Mouse (Mus musculus) lung, adult 2 months (tissue): ENCODE results near the gene Pik3r6.

Experiments used
- CTCF ChIP-seq: fragments of 200-500 bp; IDR thresholded peaks from 2 replicates; pipeline ENCODE4 v1.5.1; 2011; ENCODE audit warnings: mild to moderate bottlenecking, low read length, control low read depth; ENCODE audit not compliant: insufficient read depth
- POLR2A ChIP-seq: fragments of 200-500 bp; IDR thresholded peaks from 2 replicates; pipeline ENCODE4 v1.6.1; 2011; ENCODE audit warnings: low read depth, mild to moderate bottlenecking, control low read depth, low read length, borderline replicate concordance; ENCODE audit errors: extremely low read depth

DNA sequence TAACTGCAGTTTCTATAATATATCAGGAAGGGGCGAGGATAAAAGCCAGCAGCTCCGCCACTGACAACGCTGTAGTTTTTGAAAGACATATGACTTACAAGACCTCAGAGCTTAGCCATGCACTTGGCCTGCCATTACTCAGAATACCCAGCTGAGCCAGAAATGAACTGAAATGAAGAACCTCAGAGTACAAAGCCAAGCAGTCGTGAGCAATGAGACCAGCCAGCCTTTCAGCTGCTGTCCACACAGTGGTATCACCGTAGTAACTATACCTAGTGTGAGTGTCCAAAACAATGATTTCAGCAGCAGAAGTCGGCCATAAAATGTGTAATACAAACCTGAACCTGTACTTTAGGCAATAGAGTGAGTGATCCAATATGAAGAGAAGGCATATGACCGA lies 35.4 kb upstream of the Pik3r6 start:
- TF ChIP-seq CTCF: no peak
- TF ChIP-seq POLR2A: no peak
